Mouse (Mus musculus) G1E (cell line): ENCODE results near the gene Kbtbd4. TPM values are rescaled to one million over a fixed set of nuclear protein-coding genes. Genes with fewer than 3 reads are reported as not detected.

Experiments used
- ATAC-seq: 2 replicates; pipeline ENCODE4 v1.8.0; 2016; ENCODE audit warnings: mild to moderate bottlenecking; ENCODE audit not compliant: insufficient number of reproducible peaks, poor library complexity, low FRiP score, severe bottlenecking; ENCODE audit errors: extremely low read depth
- DNase-seq: peaks from one replicate; pipeline ENCODE4 v3.0.0; 2012; ENCODE audit warnings: low spot score
- H3K27me3 ChIP-seq: 2 replicates; pipeline ENCODE4 v1.6.1; 2012; ENCODE audit warnings: mild to moderate bottlenecking, low read length, inconsistent platforms; ENCODE audit not compliant: insufficient read depth
- H3K36me3 ChIP-seq: replicated peaks from 2 replicates; pipeline ENCODE3; 2012; ENCODE audit warnings: mild to moderate bottlenecking, inconsistent platforms
- H3K4me1 ChIP-seq: 2 replicates; pipeline ENCODE4 v1.6.1; 2012; ENCODE audit warnings: low read depth, low read length, inconsistent platforms, mixed read lengths; ENCODE audit not compliant: insufficient read depth
- H3K4me3 ChIP-seq: 2 replicates; pipeline ENCODE4 v1.5.1; 2012; ENCODE audit warnings: low read depth, mild to moderate bottlenecking, inconsistent platforms, low read length, moderate library complexity, mixed read lengths
- H3K9me3 ChIP-seq: replicated peaks from 2 replicates; pipeline ENCODE4 v1.6.1; 2012; ENCODE audit warnings: inconsistent platforms
- CTCF ChIP-seq: IDR thresholded peaks from 2 replicates; pipeline ENCODE4 v1.5.1; 2012; ENCODE audit warnings: low read depth, low read length, inconsistent platforms, mixed read lengths
- GATA1 ChIP-seq: IDR thresholded peaks from 2 replicates; pipeline ENCODE4 v1.6.1; 2012; ENCODE audit warnings: borderline replicate concordance, low read length, inconsistent platforms, mixed read lengths
- GATA2 ChIP-seq: IDR thresholded peaks from 2 replicates; pipeline ENCODE4 v1.6.1; 2012; ENCODE audit warnings: low read depth, low read length, inconsistent platforms, borderline replicate concordance
- POLR2AphosphoS5 ChIP-seq: IDR thresholded peaks from 2 replicates; pipeline ENCODE4 v1.6.1; 2012; ENCODE audit warnings: low read depth, low read length, inconsistent platforms; ENCODE audit not compliant: insufficient replicate concordance
- TAL1 ChIP-seq: conservative IDR thresholded peaks from 2 replicates; pipeline ENCODE4 v1.6.1; 2012; ENCODE audit warnings: low read depth, low read length, inconsistent platforms, mixed read lengths
- polyA plus RNA-seq: library from polyadenylated mRNA; stranded (reverse); fragments of >175 nt; gene quantifications from 2 replicates; pipeline ENCODE4 v1.2.3, GENCODE M21; 2012
- total RNA-seq, 2 experiments: library from RNA; stranded (forward) in 1 of 2; stranded (reverse) in 1 of 2; fragments of 200-1000 nt in 1 of 2; fragments of >200 nt in 1 of 2; fragmentation: Nextera tagmentation in 1 of 2; gene quantifications; 2 replicates each; pipeline ENCODE4 v1.2.3; 2014 to 2017

Kbtbd4 gene
- total and polyA plus RNA-seq, 3 experiments: 6.6 to 31.8 (median 21.4) TPM

DNA sequence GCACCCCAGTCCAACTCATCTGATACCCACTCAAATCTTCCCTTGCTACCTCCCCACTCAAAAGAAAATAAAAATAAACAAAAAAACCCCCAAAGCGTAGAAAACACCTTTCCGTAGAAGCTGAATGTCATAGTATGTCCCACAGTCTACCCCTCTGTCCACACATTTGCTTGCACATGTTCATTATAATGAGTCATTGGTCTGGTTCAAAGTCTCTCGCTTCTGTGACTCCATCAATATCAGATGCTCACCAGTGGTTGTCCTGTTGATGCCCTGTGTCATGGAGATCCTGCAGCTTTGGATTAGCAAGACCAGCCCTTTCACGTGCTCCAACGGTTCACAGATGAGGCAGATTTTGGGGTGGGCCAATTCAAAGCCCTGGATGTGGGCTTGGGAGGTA lies 45.6 kb downstream of the Kbtbd4 start:
- no peak for DNase-seq
- no peak for ATAC-seq
- Histone ChIP-seq H3K36me3 (peaks cover 54% of the 10 kb centered on the region), H3K27me3 (no peaks in the 10 kb centered on the region), H3K9me3 (no peaks in the 10 kb centered on the region), H3K4me1 (peaks cover 37% of the 10 kb centered on the region), H3K4me3 (no peak overlapping the region)
- no peak for TF ChIP-seq GATA2
- TF ChIP-seq TAL1: no peak
- no peak for TF ChIP-seq POLR2AphosphoS5
- no peak for TF ChIP-seq GATA1
- TF ChIP-seq CTCF: no peak

DNA sequence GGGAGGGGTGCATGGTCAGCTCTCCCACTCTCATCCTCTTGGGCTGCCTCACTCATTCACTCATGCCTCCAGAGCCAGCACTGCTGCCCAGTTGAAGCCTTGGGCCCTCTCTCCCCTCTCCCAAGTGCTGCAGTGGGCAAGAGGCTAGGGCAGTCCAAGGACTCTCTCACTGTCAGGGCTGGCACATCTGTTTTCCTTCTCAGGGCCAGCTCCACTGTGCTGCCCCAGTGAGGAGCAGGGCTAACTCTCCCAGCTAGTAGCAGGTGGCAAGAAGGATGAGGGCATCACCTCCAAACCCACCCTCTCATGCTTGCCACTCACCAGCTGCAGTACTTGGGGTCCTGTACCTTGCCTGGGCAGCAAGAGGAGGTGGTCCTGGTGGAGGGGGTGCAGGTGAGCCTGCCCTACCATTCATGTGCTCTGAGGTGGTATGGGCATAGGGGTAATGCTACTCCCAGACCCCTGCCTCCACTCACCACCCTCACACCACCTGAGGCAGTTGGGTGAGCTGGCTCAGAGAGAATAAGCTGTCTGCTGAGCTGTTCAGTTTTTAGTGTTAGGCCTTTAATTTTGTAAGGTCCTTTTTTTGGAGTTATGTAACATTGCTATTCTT lies 46.1 kb downstream of the Kbtbd4 start:
- H3K27me3 ChIP-seq: no peaks in the 10 kb centered on the region
- ATAC-seq (no peak), DNase-seq (no peak)
- H3K4me3 ChIP-seq: peak overlapping the region; percentile 11
- peaks cover 35% of the 10 kb centered on the region for H3K4me1 ChIP-seq
- TF ChIP-seq GATA2 (no peak), CTCF (no peak), TAL1 (no peak)
- peaks cover 53% of the 10 kb centered on the region for H3K36me3 ChIP-seq
- no peaks in the 10 kb centered on the region for H3K9me3 ChIP-seq

GRCm38 (mm10) chr2:90953461-90953860 lies 48.9 kb downstream of the Kbtbd4 start:
- no peak overlapping the region for H3K4me3 ChIP-seq
- peaks cover 26% of the 10 kb centered on the region for H3K4me1 ChIP-seq
- H3K27me3 ChIP-seq: no peaks in the 10 kb centered on the region
- H3K9me3 ChIP-seq: no peaks in the 10 kb centered on the region
- ATAC-seq: no peak
- DNase-seq: no peak
- no peak for TF ChIP-seq GATA1
- no peak for TF ChIP-seq TAL1
- no peak for TF ChIP-seq CTCF
- TF ChIP-seq POLR2AphosphoS5: no peak
- no peak for TF ChIP-seq GATA2
- H3K36me3 ChIP-seq: peaks cover 48% of the 10 kb centered on the region

DNA sequence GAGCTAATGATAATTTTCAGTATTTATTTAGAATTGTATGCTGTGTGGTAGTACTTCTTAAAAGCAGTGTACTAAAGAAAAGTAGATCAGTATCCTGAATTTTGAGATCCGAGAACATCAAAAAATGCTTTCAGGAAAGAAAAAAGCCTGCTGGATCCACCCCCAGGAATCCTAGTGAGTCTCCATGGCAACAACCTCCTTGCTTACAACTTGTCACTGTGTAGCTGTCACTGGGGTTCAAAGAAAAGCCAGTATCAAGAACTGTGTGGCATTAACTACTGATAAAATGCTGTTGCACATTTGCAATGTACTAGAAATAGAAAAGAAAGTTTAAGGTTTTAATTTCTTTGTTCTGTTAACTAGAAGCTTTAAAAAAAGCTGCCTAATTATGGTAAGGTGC lies 51.5 kb downstream of the Kbtbd4 start:
- Histone ChIP-seq H3K4me1 (peaks cover 23% of the 10 kb centered on the region), H3K4me3 (no peak overlapping the region), H3K36me3 (peaks cover 47% of the 10 kb centered on the region), H3K27me3 (no peaks in the 10 kb centered on the region), H3K9me3 (no peaks in the 10 kb centered on the region)
- DNase-seq (no peak), ATAC-seq (no peak)
- TF ChIP-seq POLR2AphosphoS5 (no peak), CTCF (no peak), GATA1 (no peak), GATA2 (no peak), TAL1 (no peak)

- Histone ChIP-seq H3K9me3 (no peaks in the 10 kb centered on the region), H3K27me3 (no peaks in the 10 kb centered on the region), H3K4me1 (peaks cover 20% of the 10 kb centered on the region; the same call in 1 of the 2 replicates), H3K4me3 (no peak overlapping the region), H3K36me3 (peaks cover 40% of the 10 kb centered on the region)
- ATAC-seq: no peak
- DNase-seq: no peak
- TF ChIP-seq GATA2 (no peak), TAL1 (no peak)
Observed at GRCm38 (mm10) chr2:90958856-90959255, 54.3 kb downstream of the Kbtbd4 start.

- no peaks in the 10 kb centered on the region for H3K9me3 ChIP-seq
- no peak for TF ChIP-seq GATA2
- TF ChIP-seq GATA1: no peak
- TF ChIP-seq TAL1: no peak
- no peak for TF ChIP-seq CTCF
- no peak for TF ChIP-seq POLR2AphosphoS5
- H3K4me1 ChIP-seq: peaks cover 23% of the 10 kb centered on the region
- ATAC-seq (no peak), DNase-seq (no peak)
- H3K4me3 ChIP-seq: no peak overlapping the region
- H3K27me3 ChIP-seq: no peaks in the 10 kb centered on the region
- peaks cover 41% of the 10 kb centered on the region for H3K36me3 ChIP-seq
Observed at GRCm38 (mm10) chr2:90960012-90960411, 55.5 kb downstream of the Kbtbd4 start.

Other genes with a start within 250 kb of the Kbtbd4 start
- gene Nup160, start 227.5 kb upstream of the Kbtbd4 start, total RNA-seq (2014; fragmentation: Nextera tagmentation): 157 and 180 TPM in 2 replicates
- gene Nup160, start 227.5 kb upstream of the Kbtbd4 start, total RNA-seq (2017): 58.1 and 69.2 TPM in 2 replicates
- gene Nup160, start 227.5 kb upstream of the Kbtbd4 start, polyA plus RNA-seq: 6.3 and 9.1 TPM in 2 replicates
- 146 and 173 TPM in 2 replicates for gene Fnbp4, start 159.4 kb upstream of the Kbtbd4 start, total RNA-seq (2014; fragmentation: Nextera tagmentation)
- gene Fnbp4, start 159.4 kb upstream of the Kbtbd4 start, total RNA-seq (2017): 131 and 156 TPM in 2 replicates
- gene Fnbp4, start 159.4 kb upstream of the Kbtbd4 start, polyA plus RNA-seq: 61.1 and 64.5 TPM in 2 replicates
- gene Agbl2, start 122.0 kb upstream of the Kbtbd4 start, total RNA-seq (2014; fragmentation: Nextera tagmentation): not detected in 2 replicates
- 0.11 TPM in 1 of 2 replicates, not detected in the other for gene Agbl2, start 122.0 kb upstream of the Kbtbd4 start, total RNA-seq (2017)
- not detected in 2 replicates for gene Agbl2, start 122.0 kb upstream of the Kbtbd4 start, polyA plus RNA-seq
- 142 and 174 TPM in 2 replicates for gene Mtch2, start 57.6 kb upstream of the Kbtbd4 start, total RNA-seq (2014; fragmentation: Nextera tagmentation)
- 226 and 233 TPM in 2 replicates for gene Mtch2, start 57.6 kb upstream of the Kbtbd4 start, total RNA-seq (2017)
- gene Mtch2, start 57.6 kb upstream of the Kbtbd4 start, polyA plus RNA-seq: 11.3 and 11.8 TPM in 2 replicates
- not detected in 2 replicates for gene C1qtnf4, start 18.9 kb upstream of the Kbtbd4 start, total RNA-seq (2014; fragmentation: Nextera tagmentation)
- gene C1qtnf4, start 18.9 kb upstream of the Kbtbd4 start, total RNA-seq (2017): 0.16 TPM in 1 of 2 replicates, not detected in the other
- not detected in 2 replicates for gene C1qtnf4, start 18.9 kb upstream of the Kbtbd4 start, polyA plus RNA-seq
- 106 and 132 TPM in 2 replicates for gene Ndufs3, start 87 bp downstream of the Kbtbd4 start, total RNA-seq (2014; fragmentation: Nextera tagmentation)
- gene Ndufs3, start 87 bp downstream of the Kbtbd4 start, total RNA-seq (2017): 131 and 165 TPM in 2 replicates
- gene Ndufs3, start 87 bp downstream of the Kbtbd4 start, polyA plus RNA-seq: 86.8 and 94.6 TPM in 2 replicates
- 67.0 and 73.9 TPM in 2 replicates for gene Celf1, start 35.6 kb downstream of the Kbtbd4 start, total RNA-seq (2014; fragmentation: Nextera tagmentation)
- gene Celf1, start 35.6 kb downstream of the Kbtbd4 start, total RNA-seq (2017): 59.1 and 66.2 TPM in 2 replicates
- 93.8 and 97.1 TPM in 2 replicates for gene Celf1, start 35.6 kb downstream of the Kbtbd4 start, polyA plus RNA-seq
- 1.8 TPM in 1 of 2 replicates, not detected in the other for gene Rapsn, start 130.9 kb downstream of the Kbtbd4 start, total RNA-seq (2014; fragmentation: Nextera tagmentation)
- 3.4 and 4.4 TPM in 2 replicates for gene Rapsn, start 130.9 kb downstream of the Kbtbd4 start, total RNA-seq (2017)
- gene Rapsn, start 130.9 kb downstream of the Kbtbd4 start, polyA plus RNA-seq: 2.3 and 3.7 TPM in 2 replicates
- 109 and 141 TPM in 2 replicates for gene Psmc3, start 149.3 kb downstream of the Kbtbd4 start, total RNA-seq (2014; fragmentation: Nextera tagmentation)
- 280 and 333 TPM in 2 replicates for gene Psmc3, start 149.3 kb downstream of the Kbtbd4 start, total RNA-seq (2017)
- gene Psmc3, start 149.3 kb downstream of the Kbtbd4 start, polyA plus RNA-seq: 151 and 165 TPM in 2 replicates
- gene Slc39a13, start 165.7 kb downstream of the Kbtbd4 start, total RNA-seq (2014; fragmentation: Nextera tagmentation): 23.6 and 24.9 TPM in 2 replicates
- gene Slc39a13, start 165.7 kb downstream of the Kbtbd4 start, total RNA-seq (2017): 8.6 and 12.7 TPM in 2 replicates
- gene Slc39a13, start 165.7 kb downstream of the Kbtbd4 start, polyA plus RNA-seq: 12.1 and 13.6 TPM in 2 replicates
- gene Spi1, start 177.7 kb downstream of the Kbtbd4 start, total RNA-seq (2014; fragmentation: Nextera tagmentation): 79.8 and 99.2 TPM in 2 replicates
- 23.5 and 25.4 TPM in 2 replicates for gene Spi1, start 177.7 kb downstream of the Kbtbd4 start, total RNA-seq (2017)
- gene Spi1, start 177.7 kb downstream of the Kbtbd4 start, polyA plus RNA-seq: 135 and 138 TPM in 2 replicates
- gene Mybpc3, start 213.4 kb downstream of the Kbtbd4 start, total RNA-seq (2014; fragmentation: Nextera tagmentation): not detected in 2 replicates
- under 0.01 TPM in 1 of 2 replicates, not detected in the other for gene Mybpc3, start 213.4 kb downstream of the Kbtbd4 start, total RNA-seq (2017)
- not detected in 2 replicates for gene Mybpc3, start 213.4 kb downstream of the Kbtbd4 start, polyA plus RNA-seq